Mouse (Mus musculus): ENCODE data around the gene Tfec.

Tfec gene

DNA sequence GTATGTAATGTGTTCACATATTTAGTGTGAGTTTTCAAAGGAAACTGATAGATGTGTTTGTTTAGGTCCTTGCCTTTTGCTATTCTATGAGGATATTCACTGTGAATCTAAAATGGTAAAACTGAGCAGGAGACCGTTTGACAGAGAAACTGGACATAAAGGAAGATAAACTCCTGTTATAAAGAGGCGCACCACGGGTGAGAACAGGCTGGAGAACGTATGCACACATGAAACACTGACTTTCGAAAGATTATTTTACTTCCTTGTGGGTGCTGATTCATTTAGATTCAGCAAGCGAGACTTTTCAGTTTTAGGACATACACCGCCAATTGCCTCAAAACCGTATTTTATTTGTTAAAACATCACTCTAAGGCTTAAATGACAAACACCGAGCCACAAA lies 43.3 kb downstream of the Tfec start:
- Histone ChIP-seq H3K36me3 (ENCODE audit: control insufficient read depth, insufficient read depth, low read length, poor library complexity, severe bottlenecking) (no peaks in the 10 kb centered on the region), H3K27me3 (ENCODE audit: control insufficient read depth, insufficient read depth, low read length, poor library complexity, severe bottlenecking) (no peaks in the 10 kb centered on the region)
- no peak for DNase-seq (ENCODE audit: low read depth, low spot score)

DNA sequence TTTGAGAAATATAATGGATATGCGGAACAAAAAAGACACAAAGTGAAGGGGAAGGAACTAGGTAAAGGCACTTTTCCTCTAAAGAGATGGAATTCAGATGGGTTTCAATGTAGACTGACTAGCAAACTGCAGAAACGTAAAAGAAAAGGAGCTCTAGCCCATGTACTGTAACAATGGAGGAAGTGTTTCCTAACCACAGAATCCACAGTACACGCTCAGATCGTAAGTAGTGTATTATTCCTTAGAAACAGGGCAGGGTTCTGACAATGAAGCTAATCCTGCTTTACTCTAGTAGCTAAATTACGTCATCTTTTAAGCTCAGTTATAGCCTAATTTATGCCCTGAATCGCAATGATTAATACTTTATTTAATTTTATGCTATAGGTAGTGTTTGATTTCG lies 51.7 kb downstream of the Tfec start:
- no peaks in the 10 kb centered on the region for H3K36me3 ChIP-seq (ENCODE audit: control insufficient read depth, insufficient read depth, low read length, poor library complexity, severe bottlenecking)
- no peak for DNase-seq (ENCODE audit: low read depth, low spot score)
- no peaks in the 10 kb centered on the region for H3K27me3 ChIP-seq (ENCODE audit: control insufficient read depth, insufficient read depth, low read length, poor library complexity, severe bottlenecking)

DNA sequence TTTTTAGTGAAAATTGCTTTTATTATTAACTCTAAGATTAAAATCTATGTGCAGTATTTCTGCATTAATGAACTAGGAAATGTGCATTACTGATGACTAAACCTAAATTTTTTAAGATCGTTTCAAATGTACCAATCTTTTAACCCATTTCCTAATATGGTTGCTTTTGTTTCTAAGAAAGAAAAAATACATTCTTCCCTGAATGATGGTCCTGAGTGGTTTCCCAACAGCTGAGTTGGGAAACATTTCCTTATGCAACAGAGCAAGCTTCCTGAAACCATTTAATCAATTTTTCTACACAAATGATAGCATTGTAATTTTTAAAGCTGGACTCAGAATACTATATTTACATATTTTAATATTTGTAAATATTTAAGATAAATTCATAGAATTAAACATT lies 62.6 kb downstream of the Tfec start:
- no peak for DNase-seq (ENCODE audit: low read depth, low spot score)
- Histone ChIP-seq H3K27me3 (ENCODE audit: control insufficient read depth, insufficient read depth, low read length, poor library complexity, severe bottlenecking) (no peaks in the 10 kb centered on the region), H3K36me3 (ENCODE audit: control insufficient read depth, insufficient read depth, low read length, poor library complexity, severe bottlenecking) (no peaks in the 10 kb centered on the region)

DNA sequence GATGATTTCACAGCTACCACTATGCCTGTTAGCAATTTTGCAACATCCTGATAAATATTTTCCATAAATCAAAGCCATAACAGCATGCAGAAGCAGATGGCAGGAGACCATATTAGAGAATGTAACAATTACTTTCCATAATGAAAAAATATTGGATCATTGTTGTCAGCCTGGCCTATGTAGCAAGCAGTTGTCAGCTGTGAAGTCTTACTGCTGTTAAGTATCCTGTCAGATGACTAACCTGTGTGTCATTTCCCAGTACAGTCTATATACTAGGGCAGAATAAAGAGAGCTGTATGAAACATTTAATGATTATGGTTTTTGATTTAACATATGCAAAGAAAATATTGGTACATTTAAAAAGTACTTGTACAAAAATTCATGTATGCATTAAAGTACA lies 69.9 kb downstream of the Tfec start:
- no peak for DNase-seq (ENCODE audit: low read depth, low spot score)
- Histone ChIP-seq H3K27me3 (ENCODE audit: control insufficient read depth, insufficient read depth, low read length, poor library complexity, severe bottlenecking) (no peaks in the 10 kb centered on the region), H3K36me3 (ENCODE audit: control insufficient read depth, insufficient read depth, low read length, poor library complexity, severe bottlenecking) (no peaks in the 10 kb centered on the region)

DNA sequence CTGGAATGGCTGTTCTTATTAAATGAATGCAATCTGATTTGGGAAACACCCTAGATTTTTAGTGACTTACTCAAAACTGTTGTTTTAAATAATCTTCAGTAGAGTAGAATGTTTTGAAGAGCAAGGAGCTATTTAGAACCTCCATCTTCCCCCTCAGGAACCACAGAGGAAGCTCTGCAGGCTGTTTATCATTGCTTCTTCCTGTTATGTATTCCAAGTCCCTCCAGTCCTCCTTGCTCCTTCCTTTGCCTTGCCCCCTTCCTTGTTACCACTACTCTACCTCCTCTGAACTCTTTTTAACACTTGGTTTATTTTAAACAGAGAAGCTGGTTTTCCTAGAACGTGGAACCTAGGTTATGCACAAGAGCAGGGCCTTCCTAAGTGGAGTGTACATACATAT lies 76.3 kb downstream of the Tfec start:
- DNase-seq (ENCODE audit: low read depth, low spot score), result no peak
- no peaks in the 10 kb centered on the region for H3K36me3 ChIP-seq (ENCODE audit: control insufficient read depth, insufficient read depth, low read length, poor library complexity, severe bottlenecking)
- H3K27me3 ChIP-seq (ENCODE audit: control insufficient read depth, insufficient read depth, low read length, poor library complexity, severe bottlenecking), result no peaks in the 10 kb centered on the region

DNA sequence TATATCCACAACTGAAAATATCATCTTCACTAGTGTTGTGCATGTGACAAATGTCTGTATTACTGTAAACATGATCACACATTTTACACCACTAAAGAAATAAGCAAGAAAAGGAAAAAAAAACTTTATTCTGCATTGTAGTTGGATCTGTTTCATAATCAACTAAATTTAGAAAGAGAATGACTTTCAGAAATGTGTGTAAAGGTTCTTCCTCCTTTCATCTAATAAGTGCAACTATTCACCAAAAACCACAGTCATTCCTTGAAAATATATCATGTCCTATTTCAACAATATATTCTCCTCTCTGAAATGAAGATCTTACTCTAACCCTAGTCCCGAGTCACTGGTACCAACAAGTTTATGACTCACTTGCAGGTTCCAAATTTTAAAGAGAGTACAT lies 91.9 kb downstream of the Tfec start:
- no peaks in the 10 kb centered on the region for H3K27me3 ChIP-seq (ENCODE audit: control insufficient read depth, insufficient read depth, low read length, poor library complexity, severe bottlenecking)

DNA sequence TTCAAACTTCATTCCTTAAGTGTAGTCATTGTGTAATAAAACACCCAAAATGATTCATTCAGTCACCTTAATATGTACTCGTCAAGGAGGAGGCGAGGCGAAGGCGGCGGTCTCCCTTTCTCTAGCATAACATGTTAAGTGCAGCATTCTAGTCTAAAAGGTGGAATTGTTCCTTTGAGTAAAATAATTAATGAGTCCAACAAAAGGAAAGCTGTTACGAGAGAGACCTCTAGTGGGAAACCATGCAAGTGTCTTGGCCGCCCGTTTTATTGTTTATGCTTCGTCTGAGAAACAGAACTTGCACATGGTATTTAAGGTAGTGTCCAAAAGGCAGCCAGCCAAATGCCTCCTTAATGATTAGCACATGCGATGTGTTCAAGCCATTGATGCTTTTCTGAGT lies 100.6 kb downstream of the Tfec start:
- Histone ChIP-seq H3K27me3 (ENCODE audit: control insufficient read depth, insufficient read depth, low read length, poor library complexity, severe bottlenecking) (no peaks in the 10 kb centered on the region), H3K36me3 (ENCODE audit: control insufficient read depth, insufficient read depth, low read length, poor library complexity, severe bottlenecking) (no peaks in the 10 kb centered on the region)
- DNase-seq (ENCODE audit: low read depth, low spot score), result no peak

More for the DNA sequence above, 91.9 kb downstream of the Tfec start:
- H3K36me3 ChIP-seq (ENCODE audit: control insufficient read depth, insufficient read depth, low read length, poor library complexity, severe bottlenecking), result no peaks in the 10 kb centered on the region
- no peak for DNase-seq (ENCODE audit: low read depth, low spot score)

DNA sequence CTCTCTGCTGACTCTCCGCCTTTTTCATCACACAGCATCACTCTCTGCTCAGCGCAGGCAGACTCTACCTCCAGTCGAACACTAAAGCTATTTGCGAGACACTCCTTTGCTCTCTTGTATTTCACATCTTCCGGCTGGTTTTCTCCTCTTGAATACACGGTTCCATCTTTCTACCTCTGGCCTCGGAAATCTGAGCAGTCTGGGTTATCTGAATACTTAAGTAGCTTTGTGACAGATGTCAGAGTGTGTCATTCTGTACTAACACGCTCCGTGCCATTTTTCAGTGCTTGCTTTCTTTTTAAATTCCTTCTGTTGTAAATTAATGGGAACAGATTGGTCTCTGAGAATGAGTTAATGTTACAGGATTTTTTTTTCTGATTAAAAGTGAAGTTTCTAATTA lies 101.3 kb downstream of the Tfec start:
- no peaks in the 10 kb centered on the region for H3K36me3 ChIP-seq (ENCODE audit: control insufficient read depth, insufficient read depth, low read length, poor library complexity, severe bottlenecking)
- no peak for DNase-seq (ENCODE audit: low read depth, low spot score)
- no peaks in the 10 kb centered on the region for H3K27me3 ChIP-seq (ENCODE audit: control insufficient read depth, insufficient read depth, low read length, poor library complexity, severe bottlenecking)

DNA sequence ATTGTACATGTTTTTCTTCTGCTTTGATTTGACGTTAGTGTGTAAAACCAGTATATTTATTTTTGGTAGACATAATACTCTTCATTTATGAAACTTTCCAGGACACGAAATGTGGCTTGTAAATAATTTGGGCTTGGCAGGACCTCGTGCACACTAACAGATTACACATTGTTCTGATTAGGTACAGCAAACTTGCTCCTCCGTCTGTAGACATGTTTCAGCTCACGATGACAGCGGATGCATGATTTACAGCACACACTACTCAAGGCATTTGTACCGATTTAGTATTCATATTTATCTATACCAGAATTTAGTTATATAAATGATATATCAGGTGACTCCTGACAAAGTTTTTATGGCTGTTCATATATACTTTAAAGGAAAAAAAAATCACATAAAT lies 104.2 kb downstream of the Tfec start:
- H3K27me3 ChIP-seq (ENCODE audit: control insufficient read depth, insufficient read depth, low read length, poor library complexity, severe bottlenecking), result no peaks in the 10 kb centered on the region
- no peak for DNase-seq (ENCODE audit: low read depth, low spot score)

DNA sequence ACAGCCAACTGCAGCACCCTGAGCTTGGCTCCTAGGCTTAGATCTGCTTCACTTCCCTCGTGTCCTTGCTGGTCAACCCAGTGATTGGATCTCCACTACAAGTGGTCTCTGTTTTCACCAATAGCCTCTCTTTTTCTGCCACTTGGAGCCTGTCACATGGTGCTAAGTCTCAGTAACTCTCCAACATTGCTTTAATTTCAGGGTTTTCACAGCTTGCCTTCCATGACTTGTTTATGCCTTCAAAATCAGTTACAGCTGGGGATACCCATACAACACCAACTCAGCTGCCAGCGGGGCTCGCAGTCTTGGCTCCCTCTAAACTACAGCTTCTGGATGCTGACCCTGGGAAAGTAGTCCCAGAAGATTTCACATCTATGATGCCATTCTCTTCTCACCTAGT lies 113.1 kb downstream of the Tfec start:
- no peaks in the 10 kb centered on the region for H3K36me3 ChIP-seq (ENCODE audit: control insufficient read depth, insufficient read depth, low read length, poor library complexity, severe bottlenecking)
- no peak for DNase-seq (ENCODE audit: low read depth, low spot score)

More for the DNA sequence above, 104.2 kb downstream of the Tfec start:
- no peaks in the 10 kb centered on the region for H3K36me3 ChIP-seq (ENCODE audit: control insufficient read depth, insufficient read depth, low read length, poor library complexity, severe bottlenecking)

More for the DNA sequence above, 113.1 kb downstream of the Tfec start:
- H3K27me3 ChIP-seq (ENCODE audit: control insufficient read depth, insufficient read depth, low read length, poor library complexity, severe bottlenecking), result no peaks in the 10 kb centered on the region

Data from splenic B cell, adult 2 months (primary cell).